Mouse (Mus musculus): ENCODE data around the gene Acot11. TPM values are rescaled to one million over a fixed set of nuclear protein-coding genes. Genes with fewer than 3 reads are reported as not detected.

Acot11 gene
- polyA plus RNA-seq, 1 experiment from 2014 or later = 5.0 TPM

GRCm38 (mm10) chr4:106785753-106786540 is 18.9 kb downstream of the Acot11 start:
- Histone ChIP-seq H3K9me3 (ENCODE audit: control insufficient read depth, low read length) (no peaks in the 10 kb centered on the region), H3K9ac (ENCODE audit: low read length) (peak overlapping the region; percentile 36; the same call in 1 of the 2 replicates), H3K27ac (replicated peaks in 1 of 2; ENCODE audit: control insufficient read depth in 1 of 2, insufficient read depth in 1 of 2, low read depth in 2 of 2, low read length in 2 of 2) (peak overlapping the region; percentile 81 to 82), H3K27me3 (ENCODE audit: control insufficient read depth, insufficient read depth, low read length) (no peaks in the 10 kb centered on the region), H3K4me3 (ENCODE audit: control insufficient read depth in 1 of 2, insufficient read depth in 1 of 2, low read depth in 1 of 2, low read length in 2 of 2) (no peak overlapping the region), H3K4me2 (ENCODE audit: low read length) (no peak overlapping the region), H3K4me1 (ENCODE audit: control insufficient read depth in 2 of 2, insufficient read depth in 2 of 2, low read length in 2 of 2) (peaks cover 42 to 50% of the 10 kb centered on the region in 2 experiments), H3K36me3 (ENCODE audit: control insufficient read depth, insufficient read depth, low read length) (no peaks in the 10 kb centered on the region)
- ATAC-seq (ENCODE audit: insufficient number of reproducible peaks, insufficient read depth, low FRiP score, low read depth) = peak; percentile 82
- 11% methylated on average over 4 of the region's 5 CpGs for WGBS

- Histone ChIP-seq H3K4me3 (ENCODE audit: control insufficient read depth in 1 of 2, insufficient read depth in 1 of 2, low read depth in 1 of 2, low read length in 2 of 2) (no peak overlapping the region), H3K36me3 (ENCODE audit: control insufficient read depth, insufficient read depth, low read length) (no peaks in the 10 kb centered on the region), H3K9ac (ENCODE audit: low read length) (no peak overlapping the region), H3K4me1 (ENCODE audit: control insufficient read depth in 2 of 2, insufficient read depth in 2 of 2, low read length in 2 of 2) (peaks cover 42 to 48% of the 10 kb centered on the region in 2 experiments), H3K27ac (replicated peaks in 1 of 2; ENCODE audit: control insufficient read depth in 1 of 2, insufficient read depth in 1 of 2, low read depth in 2 of 2, low read length in 2 of 2) (peak overlapping the region; percentile 81 to 82; a peak in 3 of 4 replicates), H3K4me2 (ENCODE audit: low read length) (no peak overlapping the region), H3K9me3 (ENCODE audit: control insufficient read depth, low read length) (no peaks in the 10 kb centered on the region), H3K27me3 (ENCODE audit: control insufficient read depth, insufficient read depth, low read length) (no peaks in the 10 kb centered on the region)
- ATAC-seq (ENCODE audit: insufficient number of reproducible peaks, insufficient read depth, low FRiP score, low read depth) = no peak
- WGBS = 68% methylated on average over 7 of the region's 7 CpGs
Observed at GRCm38 (mm10) chr4:106785345-106785744, 19.5 kb downstream of the Acot11 start.

- no peak overlapping the region for H3K9ac ChIP-seq (ENCODE audit: low read length)
- no peaks in the 10 kb centered on the region for H3K36me3 ChIP-seq (ENCODE audit: control insufficient read depth, insufficient read depth, low read length)
- no peak overlapping the region for H3K4me3 ChIP-seq (ENCODE audit: control insufficient read depth in 1 of 2, insufficient read depth in 1 of 2, low read depth in 1 of 2, low read length in 2 of 2)
- peaks cover 44 to 47% of the 10 kb centered on the region in 2 experiments for H3K4me1 ChIP-seq (ENCODE audit: control insufficient read depth in 2 of 2, insufficient read depth in 2 of 2, low read length in 2 of 2)
- H3K4me2 ChIP-seq (ENCODE audit: low read length) = no peak overlapping the region
- H3K27ac ChIP-seq (replicated peaks in 1 of 2; ENCODE audit: control insufficient read depth in 1 of 2, insufficient read depth in 1 of 2, low read depth in 2 of 2, low read length in 2 of 2) = no peak overlapping the region
- H3K27me3 ChIP-seq (ENCODE audit: control insufficient read depth, insufficient read depth, low read length) = no peaks in the 10 kb centered on the region
- H3K9me3 ChIP-seq (ENCODE audit: control insufficient read depth, low read length) = no peaks in the 10 kb centered on the region
- no peak for ATAC-seq (ENCODE audit: insufficient number of reproducible peaks, insufficient read depth, low FRiP score, low read depth)
- 87% methylated on average over 7 of the region's 7 CpGs for WGBS
Observed at GRCm38 (mm10) chr4:106784806-106785205, 20.0 kb downstream of the Acot11 start.

- Histone ChIP-seq H3K27ac (replicated peaks in 1 of 2; ENCODE audit: control insufficient read depth in 1 of 2, insufficient read depth in 1 of 2, low read depth in 2 of 2, low read length in 2 of 2) (peak overlapping the region; percentile 4 to 21), H3K36me3 (ENCODE audit: control insufficient read depth, insufficient read depth, low read length) (no peaks in the 10 kb centered on the region), H3K4me2 (ENCODE audit: low read length) (no peak overlapping the region), H3K9ac (ENCODE audit: low read length) (no peak overlapping the region), H3K9me3 (ENCODE audit: control insufficient read depth, low read length) (no peaks in the 10 kb centered on the region), H3K4me3 (ENCODE audit: control insufficient read depth in 1 of 2, insufficient read depth in 1 of 2, low read depth in 1 of 2, low read length in 2 of 2) (no peak overlapping the region), H3K4me1 (ENCODE audit: control insufficient read depth in 2 of 2, insufficient read depth in 2 of 2, low read length in 2 of 2) (peaks cover 50 to 53% of the 10 kb centered on the region in 2 experiments), H3K27me3 (ENCODE audit: control insufficient read depth, insufficient read depth, low read length) (no peaks in the 10 kb centered on the region)
- ATAC-seq (ENCODE audit: insufficient number of reproducible peaks, insufficient read depth, low FRiP score, low read depth) = no peak
- WGBS = 50% methylated on average over 10 of the region's 10 CpGs
Observed at GRCm38 (mm10) chr4:106783137-106783536, 21.7 kb downstream of the Acot11 start.

- 62% methylated on average over 3 of the region's 3 CpGs for WGBS
- no peak overlapping the region for H3K27ac ChIP-seq (replicated peaks in 1 of 2; ENCODE audit: control insufficient read depth in 1 of 2, insufficient read depth in 1 of 2, low read depth in 2 of 2, low read length in 2 of 2)
- ATAC-seq (ENCODE audit: insufficient number of reproducible peaks, insufficient read depth, low FRiP score, low read depth) = no peak
- H3K27me3 ChIP-seq (ENCODE audit: control insufficient read depth, insufficient read depth, low read length) = no peaks in the 10 kb centered on the region
- H3K4me2 ChIP-seq (ENCODE audit: low read length) = no peak overlapping the region
- H3K4me1 ChIP-seq (ENCODE audit: control insufficient read depth in 2 of 2, insufficient read depth in 2 of 2, low read length in 2 of 2) = peaks cover 31 to 33% of the 10 kb centered on the region in 2 experiments
- H3K9me3 ChIP-seq (ENCODE audit: control insufficient read depth, low read length) = no peaks in the 10 kb centered on the region
- no peak overlapping the region for H3K9ac ChIP-seq (ENCODE audit: low read length)
- no peaks in the 10 kb centered on the region for H3K36me3 ChIP-seq (ENCODE audit: control insufficient read depth, insufficient read depth, low read length)
- H3K4me3 ChIP-seq (ENCODE audit: control insufficient read depth in 1 of 2, insufficient read depth in 1 of 2, low read depth in 1 of 2, low read length in 2 of 2) = no peak overlapping the region
Observed at GRCm38 (mm10) chr4:106780045-106780444, 24.8 kb downstream of the Acot11 start.

GRCm38 (mm10) chr4:106778116-106778788 is 26.5 kb downstream of the Acot11 start:
- no peaks in the 10 kb centered on the region for H3K36me3 ChIP-seq (ENCODE audit: control insufficient read depth, insufficient read depth, low read length)
- peaks cover 22 to 25% of the 10 kb centered on the region in 2 experiments for H3K4me1 ChIP-seq (ENCODE audit: control insufficient read depth in 2 of 2, insufficient read depth in 2 of 2, low read length in 2 of 2)

GRCm38 (mm10) chr4:106776998-106777397 is 27.8 kb downstream of the Acot11 start:
- H3K9ac ChIP-seq (ENCODE audit: low read length) = no peak overlapping the region
- 51% methylated on average over 3 of the region's 3 CpGs for WGBS
- no peak overlapping the region for H3K4me2 ChIP-seq (ENCODE audit: low read length)
- H3K9me3 ChIP-seq (ENCODE audit: control insufficient read depth, low read length) = no peaks in the 10 kb centered on the region
- no peaks in the 10 kb centered on the region for H3K36me3 ChIP-seq (ENCODE audit: control insufficient read depth, insufficient read depth, low read length)
- H3K27ac ChIP-seq (replicated peaks in 1 of 2; ENCODE audit: control insufficient read depth in 1 of 2, insufficient read depth in 1 of 2, low read depth in 2 of 2, low read length in 2 of 2) = no peak overlapping the region
- no peak overlapping the region for H3K4me3 ChIP-seq (ENCODE audit: control insufficient read depth in 1 of 2, insufficient read depth in 1 of 2, low read depth in 1 of 2, low read length in 2 of 2)
- ATAC-seq (ENCODE audit: insufficient number of reproducible peaks, insufficient read depth, low FRiP score, low read depth) = no peak
- H3K27me3 ChIP-seq (ENCODE audit: control insufficient read depth, insufficient read depth, low read length) = no peaks in the 10 kb centered on the region
- peaks cover 15 to 18% of the 10 kb centered on the region in 2 experiments for H3K4me1 ChIP-seq (ENCODE audit: control insufficient read depth in 2 of 2, insufficient read depth in 2 of 2, low read length in 2 of 2)

More at GRCm38 (mm10) chr4:106778116-106778788, 26.5 kb downstream of the Acot11 start:
- Histone ChIP-seq H3K9ac (ENCODE audit: low read length) (no peak overlapping the region), H3K4me3 (ENCODE audit: control insufficient read depth in 1 of 2, insufficient read depth in 1 of 2, low read depth in 1 of 2, low read length in 2 of 2) (no peak overlapping the region), H3K27me3 (ENCODE audit: control insufficient read depth, insufficient read depth, low read length) (no peaks in the 10 kb centered on the region), H3K27ac (replicated peaks in 1 of 2; ENCODE audit: control insufficient read depth in 1 of 2, insufficient read depth in 1 of 2, low read depth in 2 of 2, low read length in 2 of 2) (peak overlapping the region; percentile 75 to 87), H3K4me2 (ENCODE audit: low read length) (0 out of 2 replicates have a peak overlapping the region, but pooled peaks have one; percentile 24), H3K9me3 (ENCODE audit: control insufficient read depth, low read length) (no peaks in the 10 kb centered on the region)
- ATAC-seq (ENCODE audit: insufficient number of reproducible peaks, insufficient read depth, low FRiP score, low read depth) = peak; percentile 94
- WGBS = 41% methylated on average over 5 of the region's 5 CpGs

All from heart, embryonic 14.5 days (tissue).